Comparison of ENCODE assay signal across 34 mouse cellular contexts in the genomic region with DNA sequence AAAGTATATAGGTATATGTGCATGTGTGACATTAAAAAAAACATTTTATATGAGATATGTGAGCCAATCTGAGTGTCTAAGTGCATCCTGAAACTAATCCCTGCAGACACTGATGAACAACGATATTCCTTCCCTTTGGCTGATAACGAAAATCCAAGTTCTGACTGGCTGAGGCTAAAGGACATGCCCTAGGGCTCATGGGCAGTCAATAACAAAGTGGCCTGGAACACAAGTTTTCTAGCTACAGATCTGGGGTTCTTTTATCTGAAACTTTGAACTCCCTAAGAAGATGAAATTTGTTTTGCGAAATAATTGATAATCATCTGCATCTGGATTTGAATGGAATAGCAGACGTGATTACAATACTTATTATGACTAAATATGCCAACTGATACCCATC.
"Had no signal": no experiment of that assay in that cellular context is flagged by ENCODE, and none has a peak within 500 bp of the region (broad histone marks: within the 10 kb centered on the region; RNA-seq: fewer than 3 reads in every experiment).

No protein-coding gene starts in this region.

- H3K4me3 ChIP-seq: heart, embryonic 10.5 days; heart, embryonic 12.5 days; heart, embryonic 13.5 days; heart, embryonic 15.5 days; hindbrain, embryonic 10.5 days; hindbrain, embryonic 12.5 days; hindbrain, embryonic 13.5 days; hindbrain, embryonic 15.5 days; intestine, embryonic 15.5 days; kidney, embryonic 15.5 days; layer of hippocampus, adult 2 months had no signal

- H3K4me2 ChIP-seq: heart, embryonic 11.5 days; heart, embryonic 12.5 days; heart, embryonic 13.5 days; heart, embryonic 15.5 days; hindbrain, embryonic 12.5 days; hindbrain, embryonic 13.5 days; hindbrain, embryonic 14.5 days; hindbrain, embryonic 15.5 days; intestine, embryonic 15.5 days; kidney, embryonic 15.5 days had no signal

- H3K36me3 ChIP-seq: heart, embryonic 10.5 days; heart, embryonic 12.5 days; heart, embryonic 13.5 days; heart, embryonic 15.5 days; hindbrain, embryonic 10.5 days; hindbrain, embryonic 12.5 days; hindbrain, embryonic 13.5 days; hindbrain, embryonic 15.5 days; intestine, embryonic 15.5 days; kidney, embryonic 15.5 days had no signal

- H3K9me3 ChIP-seq: heart, embryonic 10.5 days; heart, embryonic 12.5 days; heart, embryonic 13.5 days; heart, embryonic 15.5 days; hindbrain, embryonic 10.5 days; hindbrain, embryonic 12.5 days; hindbrain, embryonic 13.5 days; hindbrain, embryonic 15.5 days; intestine, embryonic 15.5 days; kidney, embryonic 15.5 days had no signal

- DNase-seq: heart, postnatal 10 days; heart, postnatal 36 days; heart, postnatal 4 days; kidney, adult 11 months; kidney, adult 18-20 months; kidney, adult 2 months; kidney, adult 8-10 months; kidney, adult 9 months; kidney, postnatal 10 days; kidney, postnatal 14 days; kidney, postnatal 25 days; kidney, postnatal 36 days; kidney, postnatal 4 days; layer of hippocampus, adult 9-11 months; layer of hippocampus, postnatal 36 days had no signal

- H3K27ac ChIP-seq: heart, embryonic 10.5 days; heart, embryonic 13.5 days; heart, embryonic 15.5 days; hindbrain, embryonic 10.5 days; hindbrain, embryonic 12.5 days; hindbrain, embryonic 13.5 days; hindbrain, embryonic 14.5 days; hindbrain, embryonic 15.5 days; hindbrain, postnatal 0 days; intestine, embryonic 15.5 days; kidney, embryonic 15.5 days; kidney, postnatal 0 days; layer of hippocampus, adult 2 months had no signal

- H3K9ac ChIP-seq: heart, embryonic 12.5 days; heart, embryonic 13.5 days; heart, embryonic 15.5 days; hindbrain, embryonic 12.5 days; hindbrain, embryonic 13.5 days; hindbrain, embryonic 14.5 days; hindbrain, embryonic 15.5 days; intestine, embryonic 15.5 days; kidney, embryonic 15.5 days had no signal

- ATAC-seq: hindbrain, embryonic 16.5 days; hindbrain, postnatal 0 days; inflammation-experienced regulatory T-cells, adult 6 months; intestine, embryonic 15.5 days; intestine, embryonic 16.5 days; intestine, postnatal 0 days had no signal

- H3K27me3 ChIP-seq: heart, embryonic 12.5 days; heart, embryonic 13.5 days; heart, embryonic 15.5 days; hindbrain, embryonic 12.5 days; hindbrain, embryonic 13.5 days; hindbrain, embryonic 15.5 days; intestine, embryonic 15.5 days; kidney, embryonic 15.5 days had no signal
